Mouse (Mus musculus) megakaryocyte-erythroid progenitor cell, adult 5-6 weeks (primary cell): ENCODE results near the gene Six3. TPM values are rescaled to one million over a fixed set of nuclear protein-coding genes. Genes with fewer than 3 reads are reported as not detected.

Experiments used
- ATAC-seq: replicated peaks from 2 replicates; pipeline ENCODE4 v1.8.0; 2016; ENCODE audit warnings: mild to moderate bottlenecking, inconsistent platforms; ENCODE audit not compliant: severe bottlenecking, poor library complexity, low FRiP score, low TSS enrichment
- total RNA-seq, 2 experiments: library from RNA; stranded (forward) in 1 of 2; stranded (reverse) in 1 of 2; fragments of 200-1000, 215-1000 nt in 1 of 2; fragments of >200 nt in 1 of 2; fragmentation: Nextera tagmentation in 1 of 2; gene quantifications; 2 replicates each; pipeline ENCODE4 v1.2.3; 2014 to 2017

Six3 gene
- total RNA-seq, 2 experiments from 2014 or later = not detected

DNA sequence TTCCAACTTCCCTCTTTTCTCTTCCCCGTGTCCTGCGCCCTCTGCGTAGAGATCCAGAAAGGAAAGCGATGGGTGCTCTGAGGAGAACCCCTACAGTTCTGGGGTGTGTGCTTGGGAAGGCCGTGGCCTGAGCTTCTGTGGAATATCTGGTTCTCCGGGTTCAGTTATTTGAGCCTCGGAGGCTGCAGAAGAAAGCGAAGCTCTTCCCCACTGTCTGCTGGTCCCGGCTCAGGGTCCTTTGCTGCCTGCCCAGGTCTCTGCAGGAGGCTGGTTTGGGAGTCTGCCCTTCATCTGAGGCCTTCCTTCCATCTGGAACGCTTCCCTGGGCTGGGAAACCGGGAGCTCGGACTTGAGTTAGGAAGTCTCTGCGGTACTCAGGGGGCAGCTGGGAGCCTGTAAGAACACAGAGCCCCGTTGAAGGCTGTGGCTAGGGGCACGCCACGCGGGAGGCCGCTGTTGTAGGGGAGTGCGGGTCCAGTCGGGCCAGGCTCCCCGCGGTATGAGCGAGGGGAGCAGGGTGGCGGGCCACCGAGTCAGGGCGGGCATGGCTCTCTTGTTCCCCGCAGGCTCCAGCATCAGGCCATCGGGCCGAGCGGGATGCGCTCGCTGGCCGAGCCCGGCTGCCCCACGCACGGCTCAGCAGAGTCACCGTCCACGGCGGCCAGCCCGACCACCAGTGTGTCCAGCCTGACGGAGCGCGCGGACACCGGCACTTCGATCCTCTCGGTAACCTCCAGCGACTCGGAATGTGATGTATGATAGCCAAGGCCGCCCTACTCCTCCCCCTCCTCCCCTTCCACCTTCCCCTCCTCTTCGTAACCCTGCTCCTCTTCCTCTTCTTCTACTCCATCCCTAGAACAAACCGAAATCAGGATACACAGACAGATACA lies 10.0 kb downstream of the Six3 start:
- ATAC-seq = no peak

GRCm38 (mm10) chr17:85624051-85624420 lies 10.6 kb downstream of the Six3 start:
- no peak for ATAC-seq

DNA sequence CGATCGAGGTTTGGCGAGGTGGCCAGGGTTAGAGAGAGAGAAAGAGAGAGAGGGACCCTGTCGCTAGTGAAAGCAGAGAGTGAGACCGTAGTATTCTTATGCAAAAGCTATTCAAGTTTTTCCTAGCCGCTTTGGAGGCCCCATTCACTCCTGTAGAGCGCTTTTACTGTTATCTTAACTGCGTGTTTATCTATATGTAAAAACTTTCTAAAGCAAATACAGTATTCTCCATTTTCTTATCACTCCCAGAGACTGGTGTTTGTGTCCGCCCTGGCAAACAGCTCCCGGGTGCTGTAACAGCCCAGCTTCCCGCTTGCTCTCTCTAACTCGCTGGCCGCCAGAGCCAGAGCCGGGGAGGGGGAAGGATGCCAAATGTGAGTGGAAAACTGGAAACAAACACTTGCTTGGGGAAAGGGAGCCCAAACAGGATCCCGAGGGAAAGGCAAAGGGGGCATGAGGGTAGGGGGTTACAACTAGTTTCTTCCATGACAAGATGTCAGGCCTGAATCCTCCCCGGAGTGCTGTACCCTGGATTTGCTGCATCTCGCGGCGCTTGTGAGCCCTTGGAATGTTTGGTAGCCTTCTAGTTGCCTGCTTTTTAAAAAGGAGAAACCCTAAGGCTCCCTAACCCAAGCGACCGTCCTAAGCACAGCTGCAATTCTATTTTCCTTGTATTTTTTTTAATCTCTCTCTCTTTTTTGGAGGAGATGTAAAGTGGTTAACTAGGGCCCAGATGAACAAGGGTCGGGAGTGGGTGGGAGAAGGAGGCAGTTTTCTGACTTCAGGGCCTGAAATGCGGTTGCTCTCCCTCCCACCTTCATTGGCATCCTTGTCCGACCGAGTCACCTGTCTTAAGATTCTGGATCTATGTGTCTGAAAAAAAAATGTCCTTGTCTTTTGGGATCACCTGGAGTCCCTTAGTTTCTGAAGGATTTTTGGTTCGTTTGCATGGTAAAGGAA lies 11.9 kb downstream of the Six3 start:
- ATAC-seq = no peak

- no peak for ATAC-seq
Observed at GRCm38 (mm10) chr17:85626091-85626860, 12.9 kb downstream of the Six3 start.

DNA sequence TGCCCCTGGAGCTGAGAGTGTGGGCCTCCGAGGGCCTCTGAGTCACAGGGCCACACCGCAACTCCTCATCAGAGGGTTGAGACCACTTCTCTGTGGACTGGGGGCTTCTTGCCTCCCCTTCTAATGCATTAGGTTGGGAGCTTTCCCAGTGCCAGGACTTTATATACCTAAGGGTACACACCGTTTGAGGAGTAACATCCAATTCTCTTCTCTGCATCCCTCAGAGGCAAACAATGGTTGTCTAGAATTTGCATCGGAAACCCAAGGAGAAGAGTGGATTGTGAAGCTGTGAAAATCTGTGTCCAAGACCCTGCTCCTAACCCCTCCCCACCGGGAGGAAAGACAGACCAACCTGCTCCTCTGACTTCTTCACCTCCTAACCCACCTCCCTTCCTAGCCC lies 14.3 kb downstream of the Six3 start:
- ATAC-seq = no peak

DNA sequence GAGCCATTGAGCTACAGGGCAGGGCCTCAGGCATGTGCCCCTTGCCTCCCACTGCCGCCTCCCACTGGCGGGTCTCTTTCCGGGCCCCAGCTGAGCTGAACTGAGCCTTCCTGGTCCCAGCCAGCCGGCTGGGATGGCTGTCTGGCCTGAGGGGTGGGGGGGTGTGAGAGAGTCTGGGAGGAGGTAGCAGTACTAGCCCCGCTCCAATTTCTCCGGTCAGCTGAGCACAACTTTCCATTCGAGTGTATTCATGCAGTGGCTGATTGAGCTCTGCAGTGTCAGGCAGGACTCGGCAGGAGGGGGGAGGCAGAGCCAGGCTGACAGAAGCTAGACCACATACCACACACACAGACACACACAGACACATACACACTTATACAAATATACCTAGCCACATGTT lies 15.4 kb downstream of the Six3 start:
- ATAC-seq = no peak

DNA sequence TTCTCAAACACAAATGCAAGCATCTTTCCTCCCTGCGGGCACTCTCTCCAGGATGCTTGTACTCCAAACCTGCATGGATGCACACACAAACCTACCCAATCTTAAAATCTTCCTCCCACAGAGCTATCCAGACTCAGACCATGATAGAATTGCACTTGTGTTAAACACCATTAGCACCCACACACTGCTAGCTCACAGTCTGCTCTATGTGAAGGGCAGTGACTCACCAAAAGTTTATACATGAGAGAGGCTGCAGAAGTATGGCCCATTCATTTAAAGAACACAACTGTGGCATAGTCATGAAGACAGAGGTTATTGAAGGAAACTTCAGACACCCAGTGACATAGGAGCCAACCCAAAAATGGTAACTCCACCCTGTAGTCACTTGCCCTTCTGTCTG lies 16.0 kb downstream of the Six3 start:
- no peak for ATAC-seq

DNA sequence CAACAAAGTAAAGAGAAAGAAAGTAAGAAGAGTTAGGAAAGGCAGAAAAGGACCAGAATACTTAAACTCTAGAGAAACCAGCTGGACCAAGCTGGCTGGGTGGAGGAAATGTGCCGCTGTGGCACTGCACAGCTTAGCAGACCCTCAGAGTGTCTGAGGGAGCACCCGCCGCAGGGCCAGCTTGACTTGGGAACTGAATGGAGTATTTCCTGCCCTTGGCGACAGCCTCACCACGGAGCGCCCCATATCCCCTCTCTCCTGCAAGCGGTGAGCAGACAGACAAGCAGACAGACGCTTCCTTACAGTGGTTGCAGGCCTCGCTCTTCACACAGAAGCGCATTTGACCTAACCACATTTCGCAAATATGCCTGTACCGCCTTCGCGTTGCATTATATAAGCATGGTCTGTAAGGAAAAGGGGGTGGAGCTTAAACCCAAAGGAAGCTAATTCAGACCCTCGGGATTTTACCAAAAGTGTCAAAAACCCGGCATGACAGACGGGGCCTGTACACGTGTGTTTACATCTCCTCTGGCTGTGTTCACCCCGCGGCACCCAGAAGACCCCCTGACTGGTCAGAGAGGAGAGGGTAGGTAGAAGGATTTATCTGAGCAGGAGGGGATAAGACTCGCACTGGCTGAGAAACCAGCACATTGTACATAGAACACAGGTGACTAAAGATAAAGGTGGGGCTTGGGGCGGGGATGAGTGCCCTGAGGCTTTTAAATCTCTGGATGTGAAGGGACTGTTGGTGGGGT lies 17.1 kb downstream of the Six3 start:
- ATAC-seq = no peak

DNA sequence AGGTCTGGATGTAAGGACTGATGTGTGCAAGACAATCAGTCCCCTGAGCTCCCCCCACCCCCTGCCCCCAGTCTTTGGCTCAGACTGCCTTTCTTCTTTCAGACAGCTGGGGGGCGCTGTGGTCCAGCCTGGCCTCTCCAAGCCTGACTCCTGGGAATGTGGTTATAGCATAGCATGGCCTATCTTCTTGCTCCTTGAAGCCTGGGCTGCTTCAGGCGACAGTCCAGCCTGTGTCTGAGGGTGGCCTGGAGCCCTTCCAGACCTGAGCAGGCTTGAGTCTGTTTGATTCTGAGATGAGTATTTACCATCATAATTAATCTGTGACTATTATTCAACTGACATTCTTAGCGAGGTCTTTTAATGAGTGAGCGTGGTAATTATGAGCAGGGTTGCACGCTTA lies 17.7 kb downstream of the Six3 start:
- ATAC-seq = 0 out of 2 replicates have a peak, but pooled peaks have one; percentile 35

GRCm38 (mm10) chr17:85633619-85634018 lies 20.2 kb downstream of the Six3 start:
- peak; percentile 62; the same call in 1 of the 2 replicates for ATAC-seq

GRCm38 (mm10) chr17:85637876-85638275 lies 24.5 kb downstream of the Six3 start:
- ATAC-seq = no peak

- no peak for ATAC-seq
Observed at GRCm38 (mm10) chr17:85645312-85645711, 31.9 kb downstream of the Six3 start.

GRCm38 (mm10) chr17:85645718-85646665 lies 32.6 kb downstream of the Six3 start:
- peak; percentile 78 for ATAC-seq

GRCm38 (mm10) chr17:85660016-85660415 lies 46.6 kb downstream of the Six3 start:
- ATAC-seq = peak; percentile 51; the same call in 1 of the 2 replicates

- ATAC-seq = no peak
Observed at GRCm38 (mm10) chr17:85661521-85661920, 48.1 kb downstream of the Six3 start.

DNA sequence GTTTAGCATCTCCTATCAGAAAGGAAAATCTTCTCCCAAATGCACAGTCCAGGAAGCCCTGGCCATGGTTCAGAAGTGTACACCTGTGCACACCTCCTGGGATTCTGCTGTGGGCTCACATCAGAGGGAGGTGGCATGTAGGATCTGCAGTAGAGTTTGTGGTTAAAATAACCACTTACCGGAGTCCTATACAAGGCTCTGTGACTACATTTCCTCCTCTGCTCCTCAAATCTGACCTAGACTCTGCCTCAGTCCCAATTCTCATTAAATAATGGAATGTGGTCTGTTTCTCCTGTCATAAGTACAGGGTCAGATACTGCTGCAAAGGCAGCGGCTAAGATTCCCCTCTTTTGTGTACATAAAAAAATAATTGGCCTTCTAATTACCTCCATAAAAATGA lies 50.8 kb downstream of the Six3 start:
- no peak for ATAC-seq

GRCm38 (mm10) chr17:85664618-85665320 lies 51.4 kb downstream of the Six3 start:
- peak; percentile 87 for ATAC-seq
